In genomic region chr10:76110861-76111260, GRCm38 (mm10) we compare ENCODE assay signal across 22 mouse cellular contexts. TPM values are rescaled to one million over a fixed set of nuclear protein-coding genes. Genes with fewer than 3 reads are reported as not detected.
DNase-seq lines count a peak whose midpoint lies in the region; ATAC-seq and TF ChIP-seq lines count a peak whose summit lies in the region.
"Had no signal": no experiment of that assay in that cellular context is flagged by ENCODE, and none has a peak within 500 bp of the region (broad histone marks: within the 10 kb centered on the region; RNA-seq: fewer than 3 reads in every experiment).

Slc5a4b (minus strand) TSS chr10:76110961.

- H3K27ac ChIP-seq in small intestine, adult 2 months (ENCODE audit: insufficient read depth, low read depth, low read length): no peak within 1 kb of the TSS
- no peak within 1 kb of the TSS for H3K27ac ChIP-seq in forebrain, embryonic 15.5 days (replicated peaks)
- H3K27ac ChIP-seq: embryonic facial prominence, embryonic 10.5 days; embryonic facial prominence, embryonic 12.5 days; forebrain, embryonic 13.5 days had no signal

- peak; percentile 10 for DNase-seq in kidney, postnatal 14 days
- DNase-seq in kidney, postnatal 36 days: no peak
- DNase-seq in layer of hippocampus, adult 9-11 months: no peak
- DNase-seq: adrenal gland, adult 2 months; adrenal gland, postnatal 10 days; adrenal gland, postnatal 25 days; cerebellum, adult 11 months; cerebellum, adult 18-20 months; cerebellum, adult 8-10 months; cerebellum, adult 9-11 months; cerebellum, postnatal 25 days had no signal

- no peaks in the 10 kb centered on the region for H3K27me3 ChIP-seq in small intestine, adult 2 months (ENCODE audit: control insufficient read depth, insufficient read depth, low read length)
- no peaks in the 10 kb centered on the region for H3K27me3 ChIP-seq in forebrain, embryonic 15.5 days
- H3K27me3 ChIP-seq: embryonic facial prominence, embryonic 12.5 days; forebrain, embryonic 13.5 days had no signal

- H3K4me3 ChIP-seq in small intestine, adult 2 months (ENCODE audit: low read depth, low read length): peak within 1 kb of the TSS; percentile 26
- H3K4me3 ChIP-seq in forebrain, embryonic 15.5 days: no peak within 1 kb of the TSS
- H3K4me3 ChIP-seq: embryonic facial prominence, embryonic 10.5 days; embryonic facial prominence, embryonic 12.5 days; forebrain, embryonic 13.5 days had no signal

- H3K9ac ChIP-seq in forebrain, embryonic 15.5 days (replicated peaks): no peak within 1 kb of the TSS
- H3K9ac ChIP-seq: embryonic facial prominence, embryonic 12.5 days; forebrain, embryonic 13.5 days had no signal

- no peak for ATAC-seq in forebrain, embryonic 15.5 days (replicated peaks)
- ATAC-seq: forebrain, embryonic 13.5 days; forebrain, embryonic 16.5 days had no signal

- H3K4me2 ChIP-seq in forebrain, embryonic 15.5 days (replicated peaks): no peak within 1 kb of the TSS
- H3K4me2 ChIP-seq: embryonic facial prominence, embryonic 12.5 days; forebrain, embryonic 13.5 days had no signal

- H3K9me3 ChIP-seq in forebrain, embryonic 15.5 days: no peaks in the 10 kb centered on the region
- H3K9me3 ChIP-seq: embryonic facial prominence, embryonic 10.5 days; embryonic facial prominence, embryonic 12.5 days; forebrain, embryonic 13.5 days had no signal

- 81% methylated on average over 4 of the region's 4 CpGs for WGBS in small intestine, adult 2 months
- WGBS in forebrain, embryonic 15.5 days: 92% methylated on average over 4 of the region's 4 CpGs

- H3K36me3 ChIP-seq in small intestine, adult 2 months (ENCODE audit: control insufficient read depth, insufficient read depth, low read length): no peaks in the 10 kb centered on the region
- H3K36me3 ChIP-seq in forebrain, embryonic 15.5 days: no peaks in the 10 kb centered on the region
- H3K36me3 ChIP-seq: embryonic facial prominence, embryonic 10.5 days; embryonic facial prominence, embryonic 12.5 days had no signal

- peaks cover 15% of the 10 kb centered on the region for H3K4me1 ChIP-seq in small intestine, adult 2 months (ENCODE audit: control insufficient read depth, insufficient read depth, insufficient read length, low read length)
- H3K4me1 ChIP-seq in forebrain, embryonic 15.5 days: 0 out of 2 replicates have a peak, but pooled peaks cover 3% of the 10 kb centered on the region
- H3K4me1 ChIP-seq: embryonic facial prominence, embryonic 10.5 days; embryonic facial prominence, embryonic 12.5 days; forebrain, embryonic 13.5 days had no signal

- no peak for TF ChIP-seq CTCF in small intestine, adult 2 months (IDR thresholded peaks at IDR 0.05; ENCODE audit: extremely low read depth, insufficient read length, insufficient replicate concordance, low read depth, low read length)

- no peak for TF ChIP-seq POLR2A in small intestine, adult 2 months (IDR thresholded peaks at IDR 0.05; ENCODE audit: low read depth, low read length)

RNA-seq across cellular contexts. Expression of gene Slc5a4b, which starts in this region (rescaled TPM):
- polyA plus RNA-seq in small intestine, adult 2 months (2012; rRNA removed): 3.2 and 53.8 TPM in 2 replicates
- not detected in 2 replicates for polyA plus RNA-seq in forebrain, embryonic 15.5 days (2015; fragmentation: Nextera tagmentation; extraction: Ambion mirVana)
- polyA plus RNA-seq: adrenal gland, adult 2 months; brain, embryonic 14.5 days; C2C12; cortical plate, adult 2 months; embryonic facial prominence, embryonic 10.5 days; embryonic facial prominence, embryonic 14.5 days; forebrain, embryonic 11.5 days; forebrain, embryonic 13.5 days; forebrain, embryonic 16.5 days had no signal
